Mouse (Mus musculus) limb, embryonic 10.5 days (tissue): ENCODE data around the gene Slc27a1. TPM values are rescaled to one million over a fixed set of nuclear protein-coding genes. Genes with fewer than 3 reads are reported as not detected.

Experiments
- DNase-seq: peaks from one replicate; pipeline ENCODE4 v3.0.0-alpha.2; 2017; ENCODE audit warnings: low spot score
- H3K27ac ChIP-seq: fragments of 300-500 bp; sonication (generic); 2 replicates; pipeline ENCODE4 v1.5.1; 2016; ENCODE audit warnings: mild to moderate bottlenecking
- H3K27me3 ChIP-seq: fragments of 300-500 bp; sonication (generic); 2 replicates; pipeline ENCODE4 v1.6.1; 2016; ENCODE audit warnings: low read depth, mild to moderate bottlenecking; ENCODE audit not compliant: poor library complexity, severe bottlenecking
- H3K36me3 ChIP-seq: fragments of 300-500 bp; sonication (generic); 2 replicates; pipeline ENCODE4 v1.6.1; 2016; ENCODE audit warnings: mild to moderate bottlenecking, moderate library complexity
- H3K4me1 ChIP-seq: fragments of 300-500 bp; sonication (generic); 2 replicates; pipeline ENCODE4 v1.6.1; 2016
- H3K4me3 ChIP-seq: fragments of 300-500 bp; sonication (generic); 2 replicates; pipeline ENCODE4 v1.5.1; 2016; ENCODE audit warnings: mild to moderate bottlenecking, moderate library complexity
- H3K9me3 ChIP-seq: fragments of 300-500 bp; sonication (generic); replicated peaks from 2 replicates; pipeline ENCODE4 v1.6.1; 2016; ENCODE audit warnings: mild to moderate bottlenecking
- WGBS: fragments of 180-500 bp; shearing (Covaris S2); methylation state at CpG from one replicate; pipeline ENCODE4 v1.1.7; 2016; 5-methylcytosine and 5-hydroxymethylcytosine counted together
- polyA plus RNA-seq: library from polyadenylated mRNA; unstranded; fragments of >200 nt; fragmentation: Nextera tagmentation; extraction: Ambion mirVana; gene quantifications from 2 replicates; pipeline ENCODE4 v1.2.1, GENCODE M21; 2016

The Slc27a1 gene
- polyA plus RNA-seq, 1 experiment from 2014 or later = 28.8 TPM

DNA sequence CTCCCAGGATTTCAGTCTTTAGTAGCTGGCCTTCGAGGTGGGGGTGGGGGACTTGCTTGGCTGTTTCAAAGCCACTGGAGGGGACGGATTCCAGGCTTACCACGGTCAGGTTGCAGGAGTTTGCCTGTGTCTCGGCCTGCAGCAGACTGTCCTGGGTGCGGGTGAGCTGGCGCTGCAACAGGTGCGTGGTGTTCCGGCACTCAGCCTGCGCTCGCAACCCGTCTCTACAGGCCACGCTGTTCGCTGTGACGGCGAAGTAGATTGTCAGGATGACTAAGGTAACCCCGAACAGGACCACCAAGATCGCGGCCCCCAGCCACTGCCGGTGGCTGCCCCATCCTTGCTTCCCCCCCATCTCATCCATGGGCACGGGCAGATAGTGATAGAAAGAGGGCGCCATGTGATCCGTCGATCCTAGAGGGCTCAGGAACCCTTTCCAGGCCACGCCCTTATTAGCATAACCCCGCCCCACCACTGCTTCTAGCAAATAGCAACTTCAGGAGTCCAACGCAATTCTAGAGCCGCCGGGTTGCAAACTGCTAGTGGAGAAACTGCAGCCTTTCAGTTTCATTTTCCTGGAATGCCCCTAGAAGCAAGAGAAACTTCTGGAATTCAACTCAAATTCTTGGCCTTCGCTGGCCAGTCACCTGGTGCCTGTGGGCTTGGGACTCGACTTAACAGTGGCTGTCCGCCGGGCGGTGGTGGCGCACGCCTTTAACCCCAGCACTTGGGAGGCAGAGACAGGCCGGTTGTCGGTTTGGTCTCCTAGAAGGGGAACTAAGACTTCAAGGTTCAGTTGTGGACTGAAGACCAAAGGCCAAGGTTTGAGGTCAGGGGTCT lies 31.4 kb upstream of the Slc27a1 start, which contains the start of gene Bst2:
TSS of gene Bst2 (minus strand) at position 429 of the 840 bp plus-strand sequence.
- Histone ChIP-seq H3K27me3 (peaks cover 41% of the 10 kb centered on the region), H3K4me3 (peak within 1 kb of the TSS; percentile 55), H3K9me3 (no peaks in the 10 kb centered on the region), H3K4me1 (peaks cover 18% of the 10 kb centered on the region), H3K27ac (peak within 1 kb of the TSS; percentile 71), H3K36me3 (no peaks in the 10 kb centered on the region)
- WGBS = 4% methylated on average over 37 of the region's 37 CpGs
- peak; percentile 76 for DNase-seq

DNA sequence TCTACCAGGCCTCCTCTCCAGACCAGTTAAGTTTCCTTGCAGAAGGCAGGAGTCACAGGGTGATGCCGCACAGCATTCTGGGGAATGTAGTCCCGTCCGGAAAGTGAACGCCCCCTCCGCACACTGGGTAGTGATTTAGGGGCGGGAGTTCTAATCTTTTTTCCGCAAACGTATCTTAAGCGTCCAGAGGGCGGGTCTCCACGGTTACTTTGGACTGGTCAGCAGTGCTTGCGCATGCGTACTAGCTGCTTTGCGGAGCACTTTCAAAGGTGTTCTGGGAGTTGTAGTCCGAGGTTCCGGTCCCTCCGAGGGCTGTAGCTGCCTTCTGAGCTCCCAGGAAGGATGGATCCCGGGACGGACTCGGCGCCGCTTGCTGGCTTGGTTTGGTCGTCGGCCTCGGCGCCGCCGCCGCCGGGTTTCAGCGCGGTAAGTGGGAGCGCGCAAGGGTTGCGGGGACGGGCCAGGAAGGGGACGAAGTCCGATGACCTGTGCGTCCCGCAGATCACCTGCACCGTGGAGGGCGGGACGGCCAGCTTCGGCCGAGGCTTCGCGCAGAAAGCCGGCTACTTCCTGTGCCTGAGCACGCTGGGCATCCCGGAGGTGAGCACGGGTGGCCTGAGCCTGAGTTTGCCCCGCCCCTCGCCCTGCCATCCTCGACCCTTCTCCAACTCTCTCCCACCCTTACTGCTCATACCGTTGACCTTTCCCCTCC lies 25.9 kb upstream of the Slc27a1 start, which contains the start of gene Mvb12a:
TSS of gene Mvb12a (plus strand) at position 291 of the 712 bp plus-strand sequence.
- Histone ChIP-seq H3K4me3 (peak within 1 kb of the TSS; percentile 87), H3K27ac (peak within 1 kb of the TSS; percentile 83), H3K9me3 (no peaks in the 10 kb centered on the region), H3K36me3 (peaks cover 27% of the 10 kb centered on the region), H3K4me1 (peaks cover 16% of the 10 kb centered on the region), H3K27me3 (peaks cover 12% of the 10 kb centered on the region)
- under 1% methylated on average over 55 of the region's 55 CpGs for WGBS
- DNase-seq = peak; percentile 92

DNA sequence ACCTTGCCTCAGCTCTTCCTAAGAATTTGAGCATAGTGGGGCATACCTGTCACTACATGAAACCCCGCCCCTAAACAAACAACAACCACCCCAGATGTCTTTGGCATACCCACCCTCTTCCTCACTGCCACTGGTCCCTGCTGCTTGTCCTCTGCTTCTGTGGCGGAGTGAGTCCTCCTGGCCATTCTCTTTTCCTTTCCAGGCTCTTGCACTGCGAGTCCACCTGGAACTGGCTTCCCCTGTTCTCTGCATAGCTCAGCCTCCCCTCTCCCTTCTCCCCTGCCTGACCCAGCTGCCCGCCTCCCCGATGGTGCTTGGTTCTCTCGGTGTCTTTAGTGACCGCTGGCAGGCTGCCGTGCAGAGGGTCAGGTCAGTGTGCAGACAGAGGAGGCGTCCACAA lies 24.9 kb upstream of the Slc27a1 start:
- H3K4me3 ChIP-seq = peak overlapping the region; percentile 87
- H3K36me3 ChIP-seq = peaks cover 35% of the 10 kb centered on the region
- H3K27me3 ChIP-seq = peaks cover 4% of the 10 kb centered on the region; the same call in 1 of the 2 replicates
- H3K4me1 ChIP-seq = peaks cover 12% of the 10 kb centered on the region
- H3K27ac ChIP-seq = 0 out of 2 replicates have a peak overlapping the region, but pooled peaks have one; percentile 83
- DNase-seq = no peak
- H3K9me3 ChIP-seq = no peaks in the 10 kb centered on the region
- 88% methylated on average over 9 of the region's 9 CpGs for WGBS

DNA sequence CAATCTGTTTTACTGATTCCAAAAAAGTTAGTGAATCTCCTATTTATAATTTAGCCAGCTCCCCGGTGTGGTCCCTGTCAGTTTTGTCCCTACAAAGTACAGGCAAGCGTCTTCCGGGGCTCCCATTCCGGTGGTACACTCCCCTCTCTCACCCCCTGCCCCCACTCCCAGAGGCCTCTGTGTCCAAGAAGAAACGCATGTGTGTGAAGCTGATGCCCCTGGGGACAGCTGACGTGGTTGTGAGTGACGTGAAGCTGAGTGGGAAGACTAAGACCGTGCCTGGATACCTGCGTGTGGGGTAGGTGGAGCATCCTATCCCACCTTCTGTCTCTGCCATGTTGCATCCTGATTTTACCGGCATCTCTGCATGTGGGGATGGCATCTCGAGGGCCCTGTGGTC lies 23.6 kb upstream of the Slc27a1 start:
- 92% methylated on average over 11 of the region's 11 CpGs for WGBS

DNA sequence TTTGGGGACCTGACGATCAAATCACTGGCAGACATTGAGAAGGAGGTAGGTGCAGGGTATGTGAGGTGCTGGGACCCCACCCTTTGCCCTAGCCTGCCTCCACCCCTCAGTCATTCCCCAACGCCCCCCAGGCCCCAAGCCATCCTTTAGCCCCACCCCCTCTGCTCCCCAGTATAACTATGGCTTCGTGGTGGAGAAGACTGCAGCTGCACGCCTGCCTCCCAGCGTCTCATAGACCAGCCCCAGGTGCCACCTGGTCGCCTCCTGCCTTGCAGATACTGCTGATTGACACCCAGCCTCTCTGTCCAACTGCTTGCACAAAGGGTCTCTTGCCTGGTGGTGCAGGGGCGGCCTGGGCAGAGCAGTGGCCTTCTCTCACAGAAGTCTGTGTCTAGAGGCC lies 21.1 kb upstream of the Slc27a1 start:
- no peak overlapping the region for H3K27ac ChIP-seq
- H3K4me1 ChIP-seq = peaks cover 16% of the 10 kb centered on the region
- H3K4me3 ChIP-seq = no peak overlapping the region
- no peaks in the 10 kb centered on the region for H3K27me3 ChIP-seq
- H3K36me3 ChIP-seq = peaks cover 37% of the 10 kb centered on the region
- no peaks in the 10 kb centered on the region for H3K9me3 ChIP-seq
- DNase-seq = no peak
- WGBS = 88% methylated on average over 7 of the region's 7 CpGs

More for the DNA sequence above, 23.6 kb upstream of the Slc27a1 start:
- H3K4me1 ChIP-seq = peaks cover 12% of the 10 kb centered on the region
- H3K9me3 ChIP-seq = no peaks in the 10 kb centered on the region
- no peak overlapping the region for H3K4me3 ChIP-seq
- H3K36me3 ChIP-seq = peaks cover 37% of the 10 kb centered on the region
- H3K27me3 ChIP-seq = no peaks in the 10 kb centered on the region
- no peak overlapping the region for H3K27ac ChIP-seq
- DNase-seq = no peak

DNA sequence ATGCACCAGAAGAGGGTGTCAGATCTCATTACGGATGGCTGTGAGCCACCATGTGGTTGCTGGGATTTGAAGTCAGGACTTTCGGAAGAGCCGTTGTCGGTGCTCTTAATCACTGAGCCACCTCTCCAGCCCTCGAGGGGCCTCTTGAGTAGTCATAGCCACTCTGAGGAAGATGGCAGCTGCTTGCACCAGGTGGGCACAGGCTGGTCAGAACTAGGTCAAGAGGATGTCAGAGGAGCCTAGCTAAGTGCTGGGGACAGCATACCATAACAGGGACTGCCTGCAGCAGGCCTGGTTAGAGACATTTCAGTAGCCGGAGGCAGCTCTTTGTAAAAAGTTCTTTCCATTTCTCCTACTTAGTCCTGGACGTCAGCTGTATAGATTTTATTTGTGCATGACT lies 17.9 kb upstream of the Slc27a1 start:
- H3K27me3 ChIP-seq = peaks cover 6% of the 10 kb centered on the region
- H3K36me3 ChIP-seq = peaks cover 29% of the 10 kb centered on the region
- H3K4me3 ChIP-seq = no peak overlapping the region
- 71% methylated on average over 7 of the region's 7 CpGs for WGBS
- H3K4me1 ChIP-seq = peaks cover 8% of the 10 kb centered on the region
- no peaks in the 10 kb centered on the region for H3K9me3 ChIP-seq
- no peak for DNase-seq
- no peak overlapping the region for H3K27ac ChIP-seq

DNA sequence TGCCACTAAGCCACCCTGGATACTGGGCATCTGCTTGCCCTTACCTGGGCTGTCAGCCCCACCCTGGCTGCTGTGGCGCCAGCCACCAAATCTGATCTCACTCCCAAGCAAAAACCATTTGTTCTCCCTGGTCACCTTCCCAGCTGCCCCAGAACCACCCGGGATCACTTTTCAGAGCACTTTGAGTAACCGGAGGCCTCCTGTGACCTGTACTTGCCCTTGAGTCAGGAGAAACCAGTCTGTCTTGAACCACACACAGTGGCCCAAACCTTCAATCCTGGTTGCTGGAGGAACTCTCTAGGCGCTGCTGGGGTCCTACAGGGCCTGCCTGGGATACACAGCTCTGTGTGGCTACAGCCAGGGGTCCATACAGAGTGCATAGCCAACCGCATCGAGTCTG lies 15.9 kb upstream of the Slc27a1 start:
- no peak overlapping the region for H3K4me3 ChIP-seq
- no peaks in the 10 kb centered on the region for H3K9me3 ChIP-seq
- peaks cover 8% of the 10 kb centered on the region for H3K4me1 ChIP-seq
- DNase-seq = no peak
- peaks cover 27% of the 10 kb centered on the region for H3K27me3 ChIP-seq
- no peak overlapping the region for H3K27ac ChIP-seq
- 52% methylated on average over 6 of the region's 6 CpGs for WGBS
- H3K36me3 ChIP-seq = peaks cover 11% of the 10 kb centered on the region

DNA sequence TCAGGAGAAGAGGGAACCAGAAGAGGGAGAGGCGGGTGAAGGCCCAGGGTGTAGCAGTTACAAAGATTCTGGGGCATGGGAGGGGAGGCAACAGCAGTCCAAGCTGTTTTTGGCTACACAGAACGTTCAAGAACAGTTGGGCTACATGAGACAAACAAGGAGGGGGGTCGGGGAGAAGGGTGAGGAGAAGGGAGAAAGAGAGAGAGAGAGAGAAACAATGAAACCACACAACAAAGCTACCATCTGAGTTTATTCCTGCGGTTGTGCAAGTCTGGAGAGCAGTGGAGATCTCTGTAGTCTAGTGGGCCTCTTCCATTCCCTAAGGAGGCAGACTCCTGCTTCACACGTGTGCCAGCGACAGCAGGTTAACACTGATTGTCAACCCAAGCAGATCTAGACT lies 14.7 kb upstream of the Slc27a1 start:
- H3K27ac ChIP-seq = no peak overlapping the region
- H3K4me1 ChIP-seq = peaks cover 19% of the 10 kb centered on the region
- peaks cover 39% of the 10 kb centered on the region for H3K27me3 ChIP-seq
- H3K9me3 ChIP-seq = no peaks in the 10 kb centered on the region
- H3K36me3 ChIP-seq = no peaks in the 10 kb centered on the region
- DNase-seq = no peak
- 73% methylated on average over 6 of the region's 6 CpGs for WGBS
- no peak overlapping the region for H3K4me3 ChIP-seq

DNA sequence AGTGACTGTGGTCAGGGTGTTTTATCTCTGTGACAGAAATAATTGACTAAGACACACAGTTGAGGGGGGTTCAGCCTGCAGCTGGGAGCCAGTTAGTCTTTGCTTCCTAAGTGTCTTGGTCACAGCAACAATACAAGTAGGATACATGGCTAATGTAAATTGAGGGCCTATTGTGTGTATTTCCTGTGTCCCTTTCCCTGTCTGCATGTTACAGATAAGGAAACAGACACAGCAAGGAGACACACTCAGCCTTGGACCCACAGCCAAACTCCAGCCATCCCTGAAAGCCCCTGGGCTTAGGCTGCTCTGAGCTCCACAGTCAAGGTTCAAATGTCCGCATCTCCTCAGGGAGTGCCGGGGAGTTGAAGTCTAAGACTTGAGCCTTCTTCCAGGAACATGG lies 14.0 kb upstream of the Slc27a1 start:
- WGBS = 89% methylated on average over 2 of the region's 2 CpGs
- peaks cover 22% of the 10 kb centered on the region for H3K4me1 ChIP-seq
- peaks cover 45% of the 10 kb centered on the region for H3K27me3 ChIP-seq
- no peaks in the 10 kb centered on the region for H3K9me3 ChIP-seq
- H3K4me3 ChIP-seq = no peak overlapping the region
- no peaks in the 10 kb centered on the region for H3K36me3 ChIP-seq
- DNase-seq = no peak
- H3K27ac ChIP-seq = no peak overlapping the region

DNA sequence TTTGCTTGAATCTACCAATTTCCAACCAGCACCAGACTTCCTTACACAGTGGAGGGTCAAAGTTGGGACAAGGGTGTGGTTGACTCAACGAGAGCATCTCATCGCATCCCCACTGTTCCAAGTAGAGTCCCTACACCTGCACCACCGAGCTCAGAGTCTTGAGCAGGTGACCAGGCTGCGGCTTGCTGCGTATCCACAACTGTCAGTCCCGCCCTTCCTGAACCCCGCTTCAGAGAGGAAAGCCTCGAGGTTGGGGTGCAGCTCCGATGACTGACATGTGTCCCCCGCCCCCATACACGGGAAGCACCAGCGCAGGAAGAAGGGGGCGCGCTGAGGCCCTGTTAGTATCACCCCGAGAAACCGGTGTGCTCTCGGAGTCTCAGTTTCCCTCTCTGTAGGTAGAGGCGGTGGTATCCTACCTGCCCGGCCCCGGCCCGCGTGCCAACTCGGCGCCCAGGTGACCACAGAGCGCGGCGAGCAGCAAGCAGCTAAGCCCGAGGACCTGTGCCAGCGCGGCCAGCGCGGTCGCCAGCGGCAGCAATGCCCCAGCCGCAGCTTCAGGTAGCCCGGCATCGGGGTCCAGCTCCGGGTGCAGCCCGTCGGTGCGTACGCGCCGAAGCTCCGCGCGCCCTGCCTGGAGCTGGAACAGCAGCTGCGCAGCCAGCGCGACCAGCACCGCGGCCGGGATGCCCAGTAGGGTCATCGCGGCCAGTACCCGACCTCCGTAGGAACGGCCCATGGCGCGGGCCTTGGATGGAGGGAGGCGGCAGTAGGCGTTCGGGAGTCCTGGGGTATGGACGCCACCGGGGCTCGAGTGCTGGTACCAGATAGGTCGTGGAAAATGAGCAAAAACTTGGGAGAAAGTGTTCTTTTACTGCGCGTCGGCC lies 10.4 kb upstream of the Slc27a1 start, which contains the start of gene Tmem221:
TSS of gene Tmem221 (minus strand) at position 801 of the 887 bp plus-strand sequence.
- Histone ChIP-seq H3K9me3 (no peaks in the 10 kb centered on the region), H3K36me3 (no peaks in the 10 kb centered on the region), H3K4me3 (peak within 1 kb of the TSS; percentile 51), H3K4me1 (peaks cover 21% of the 10 kb centered on the region), H3K27me3 (peaks cover 82% of the 10 kb centered on the region), H3K27ac (0 out of 2 replicates have a peak within 1 kb of the TSS, but pooled peaks have one; percentile 30)
- 5% methylated on average over 70 of the region's 70 CpGs for WGBS
- DNase-seq = peak; percentile 52

DNA sequence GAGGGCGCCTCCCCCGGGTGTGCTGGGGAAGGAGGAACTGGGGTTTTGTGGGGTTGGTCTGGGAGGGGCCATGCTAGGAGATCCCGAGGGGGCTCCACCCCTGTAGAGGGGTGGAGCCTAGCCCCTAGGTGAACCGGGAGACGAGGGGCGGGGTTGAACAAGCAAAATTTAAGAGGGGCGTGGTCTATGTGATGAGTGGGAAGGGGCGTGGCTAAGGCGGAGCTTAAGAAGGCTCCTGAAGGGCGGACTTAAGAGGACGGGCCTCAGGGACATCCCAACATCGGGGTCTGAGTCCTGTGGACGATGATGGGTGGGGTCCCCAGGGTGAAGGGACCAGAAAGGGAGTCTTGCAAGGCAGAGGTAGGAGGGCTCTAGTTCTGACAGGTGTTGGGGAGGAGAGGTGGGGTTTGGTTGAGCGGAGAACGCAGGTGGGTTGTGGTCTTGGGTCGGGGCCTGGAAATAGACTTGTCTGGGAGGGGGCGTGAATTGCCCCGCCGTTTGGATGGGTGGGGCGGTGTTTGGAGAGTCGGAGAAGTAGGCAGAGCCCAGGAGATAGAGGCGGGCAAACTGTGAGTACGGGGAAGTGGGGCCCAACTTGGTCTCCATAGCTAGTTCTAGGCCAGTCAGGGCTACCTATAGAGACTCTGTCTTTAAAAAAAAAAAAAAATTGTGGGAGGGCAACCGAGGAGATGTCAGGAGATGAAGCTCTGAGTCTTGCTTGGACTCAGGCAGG lies 9.6 kb upstream of the Slc27a1 start:
- 2% methylated on average over 24 of the region's 24 CpGs for WGBS
- peak; percentile 63 for DNase-seq

DNA sequence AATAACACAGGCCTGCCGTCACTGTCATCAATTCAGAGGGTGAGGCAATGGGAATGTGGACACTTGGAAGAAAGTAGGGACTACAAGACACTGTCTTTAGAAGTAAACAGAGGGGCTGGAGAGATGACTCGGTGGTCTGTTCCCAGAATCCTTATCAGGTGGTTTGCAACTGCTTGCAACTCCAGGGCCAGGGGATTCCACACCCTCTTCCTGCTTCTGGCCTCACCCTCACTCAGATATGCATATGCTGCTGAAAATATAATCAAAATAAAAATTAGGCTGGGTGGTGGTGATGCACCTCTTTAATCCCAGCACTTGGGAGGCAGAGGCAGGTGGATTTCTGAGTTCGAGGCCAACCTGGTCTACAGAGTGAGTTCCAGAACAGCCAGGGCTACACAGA lies 8.6 kb upstream of the Slc27a1 start:
- WGBS = 77% methylated on average over 3 of the region's 3 CpGs
- peaks cover 98% of the 10 kb centered on the region for H3K27me3 ChIP-seq
- H3K4me1 ChIP-seq = peaks cover 21% of the 10 kb centered on the region
- peaks cover 4% of the 10 kb centered on the region for H3K9me3 ChIP-seq
- H3K4me3 ChIP-seq = no peak overlapping the region
- H3K36me3 ChIP-seq = no peaks in the 10 kb centered on the region
- H3K27ac ChIP-seq = no peak overlapping the region
- DNase-seq = no peak

More for the DNA sequence above, 9.6 kb upstream of the Slc27a1 start:
- Histone ChIP-seq H3K4me1 (peaks cover 21% of the 10 kb centered on the region), H3K9me3 (peaks cover 2% of the 10 kb centered on the region), H3K36me3 (no peaks in the 10 kb centered on the region), H3K27ac (0 out of 2 replicates have a peak overlapping the region, but pooled peaks have one; percentile 30), H3K27me3 (peaks cover 90% of the 10 kb centered on the region), H3K4me3 (peak overlapping the region; percentile 51)
